Mouse (Mus musculus) right cerebral cortex, postnatal 25 days (tissue): Measurements from ENCODE around the gene Tbca.

Experiments used
- DNase-seq: peaks from one replicate; pipeline ENCODE4 v3.0.0; 2022

The Tbca gene

DNA sequence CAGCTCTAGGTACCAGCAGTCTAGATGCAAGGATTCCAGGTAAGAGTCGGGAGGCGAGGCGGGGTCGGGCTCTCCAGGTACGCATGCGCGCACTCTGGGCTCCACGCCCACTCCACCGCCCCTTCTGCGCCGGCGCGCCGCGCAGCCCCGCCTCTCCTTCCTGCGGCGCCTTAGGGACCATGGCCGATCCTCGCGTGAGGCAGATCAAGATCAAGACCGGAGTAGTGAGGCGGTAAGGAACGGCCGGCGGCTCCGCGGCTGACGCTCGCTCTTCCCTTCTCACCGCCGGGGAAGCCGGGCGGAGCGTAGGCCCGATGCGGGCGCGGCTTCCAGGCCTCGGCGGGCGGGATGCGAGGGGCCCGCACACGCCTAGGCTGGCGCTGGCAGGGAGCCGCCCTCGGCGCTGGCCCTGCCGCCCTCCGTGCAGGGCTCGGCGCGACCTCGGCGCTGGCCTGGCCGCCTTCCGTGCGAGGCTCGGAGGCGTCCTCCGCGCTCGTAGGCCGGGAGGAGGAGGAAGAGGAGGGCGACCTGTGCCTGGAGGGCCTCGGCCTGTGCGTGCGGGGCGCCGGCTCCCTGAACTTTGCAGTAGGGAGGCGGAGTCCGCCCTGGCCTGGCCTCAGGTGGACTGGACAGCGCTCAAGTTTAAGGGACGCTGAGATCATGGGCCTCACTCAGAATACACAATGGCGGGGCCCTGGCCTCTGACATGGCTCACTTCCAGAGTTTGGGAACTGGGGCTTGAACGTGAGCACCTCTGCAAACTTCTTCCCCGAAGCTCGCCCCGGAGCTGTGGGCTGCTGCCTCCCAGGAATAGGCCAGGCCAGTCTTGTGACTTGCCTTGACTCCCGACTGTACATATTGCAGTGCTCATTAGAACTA, at the start of gene Tbca:
Tbca (plus strand) TSS at position 140 of the 879 bp plus-strand sequence.
- peak; percentile 85 for DNase-seq

GRCm38 (mm10) chr13:94745176-94745575, 43.5 kb upstream of the Tbca start:
- no peak for DNase-seq

DNA sequence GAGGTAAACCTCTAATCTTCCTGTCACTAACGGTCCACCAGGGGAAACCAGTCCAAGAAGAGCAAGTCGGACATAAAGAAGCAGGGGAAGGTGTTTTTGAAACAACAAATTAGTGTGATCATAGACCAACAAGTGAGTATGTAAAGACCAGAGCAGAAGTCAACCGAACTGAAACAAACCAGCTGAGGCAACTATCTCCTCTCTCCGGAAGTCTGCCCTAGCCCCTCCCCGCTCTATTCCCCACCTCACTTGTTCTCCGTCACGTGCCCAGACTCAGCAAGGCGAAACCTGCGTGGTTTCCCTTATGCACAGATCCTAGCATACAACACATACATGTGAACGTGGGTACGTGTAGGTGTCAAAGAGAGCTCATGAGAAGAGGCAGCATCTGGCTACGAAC, 22.9 kb upstream of the Tbca start:
- no peak for DNase-seq

GRCm38 (mm10) chr13:94768460-94769154, 20.1 kb upstream of the Tbca start:
- no peak for DNase-seq

- DNase-seq, result no peak
Observed at GRCm38 (mm10) chr13:94769155-94769470, 19.6 kb upstream of the Tbca start.

DNA sequence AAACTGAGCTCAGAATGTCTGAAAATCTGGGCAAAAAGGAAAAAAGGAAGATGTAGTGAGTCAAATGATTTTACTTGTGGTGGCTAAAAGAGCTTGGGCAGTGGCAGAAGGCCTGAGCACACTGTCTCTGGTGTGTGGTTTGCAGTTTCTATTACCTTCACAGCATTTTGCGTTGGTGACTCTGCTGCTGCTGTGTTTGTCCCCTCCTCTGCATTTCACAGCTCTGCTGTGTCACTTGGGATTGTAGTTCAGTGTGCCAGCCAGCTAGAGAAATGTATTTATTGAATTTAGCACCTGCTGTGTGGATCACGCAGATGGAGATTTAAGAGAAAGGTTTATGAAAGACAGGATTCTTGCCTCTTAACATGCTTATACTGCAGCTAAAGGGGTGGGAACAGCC, 1.8 kb upstream of the Tbca start:
- DNase-seq, result peak; percentile 9

DNA sequence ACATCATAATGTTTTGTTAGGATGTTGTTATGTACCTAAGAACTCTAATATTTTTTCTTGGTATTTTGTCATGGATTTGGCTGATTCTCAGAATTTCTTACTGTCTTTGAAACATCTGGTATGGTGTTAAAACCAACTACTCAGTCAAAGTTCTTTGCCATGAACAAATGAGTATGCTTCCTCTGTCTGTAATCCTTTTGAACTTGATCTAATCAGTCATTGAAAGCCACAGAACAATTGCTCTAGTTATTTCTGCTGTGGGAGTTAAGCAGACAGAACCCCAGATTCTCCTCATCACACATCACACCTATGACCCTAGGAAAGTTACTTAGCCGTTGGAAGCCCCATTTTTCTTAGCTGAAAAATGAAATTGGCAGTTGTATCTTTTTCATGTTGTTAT, 6.0 kb downstream of the Tbca start:
- DNase-seq, result no peak

DNA sequence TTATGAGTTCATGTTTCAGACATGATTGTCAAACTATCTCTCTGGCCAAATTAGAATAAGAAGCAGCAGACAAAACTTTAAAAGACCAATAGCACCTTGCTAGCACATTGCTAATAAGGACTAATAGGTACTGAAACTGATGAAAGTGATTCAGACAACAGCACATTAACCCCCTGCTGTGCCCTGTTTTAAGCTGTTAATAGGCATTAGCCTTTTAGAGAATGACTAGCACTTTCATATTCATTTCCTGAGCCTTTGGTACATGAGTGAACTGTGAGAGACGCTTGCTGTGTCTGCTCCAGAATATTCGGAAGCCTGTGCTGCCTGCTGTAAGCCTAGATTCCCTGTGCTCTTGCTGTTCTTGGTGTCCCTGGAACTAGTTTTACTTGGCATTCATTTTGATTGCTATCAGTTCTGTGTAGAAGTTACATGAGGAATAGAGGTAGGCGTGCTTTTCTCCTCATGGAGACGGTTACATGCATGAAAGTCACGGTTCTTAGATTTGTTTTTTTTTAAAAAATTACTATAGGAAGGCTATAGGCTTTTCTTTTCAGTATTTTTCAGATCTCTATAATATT, 14.9 kb downstream of the Tbca start:
- DNase-seq, result no peak

DNA sequence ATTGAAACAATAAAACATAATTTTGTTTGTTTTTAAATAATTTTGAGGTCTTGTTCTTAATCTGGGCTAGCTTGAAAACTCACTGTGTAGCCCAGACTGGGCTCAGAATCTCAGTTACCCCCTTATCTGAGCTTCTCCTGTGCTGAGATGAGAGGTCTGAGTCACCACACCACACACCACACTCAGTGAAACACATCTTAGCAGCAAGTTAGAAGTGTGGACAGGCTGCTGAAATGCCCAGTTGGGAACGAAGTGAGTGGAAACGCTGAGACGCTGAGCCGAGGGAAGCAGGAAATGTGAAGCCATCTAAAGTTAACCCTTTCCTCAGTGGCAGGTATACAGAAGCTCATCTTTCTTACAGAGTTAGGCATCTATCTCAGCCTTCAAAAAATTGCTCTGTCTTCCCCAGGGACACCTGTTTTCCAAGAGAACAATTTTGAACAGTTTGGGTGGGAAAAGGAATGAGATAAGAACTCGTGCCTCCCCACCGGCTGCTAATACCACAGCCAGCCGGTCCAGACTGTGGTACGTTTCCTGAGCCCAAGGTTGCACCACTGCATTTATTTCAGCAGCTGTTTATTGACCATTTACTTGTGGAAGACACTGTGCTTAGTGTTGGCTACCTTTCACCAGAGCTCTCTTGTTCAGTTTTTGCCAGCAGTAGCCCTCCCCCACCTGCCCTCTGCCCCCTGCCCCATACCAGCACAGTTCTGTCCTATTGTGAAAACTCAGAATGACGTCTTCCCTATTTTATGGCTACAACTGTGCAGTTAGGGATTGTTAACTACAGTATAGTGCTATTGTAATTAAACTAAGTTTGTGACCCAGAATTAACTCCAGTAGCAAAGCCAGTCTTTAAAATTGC, 17.8 kb downstream of the Tbca start:
- DNase-seq, result no peak

DNA sequence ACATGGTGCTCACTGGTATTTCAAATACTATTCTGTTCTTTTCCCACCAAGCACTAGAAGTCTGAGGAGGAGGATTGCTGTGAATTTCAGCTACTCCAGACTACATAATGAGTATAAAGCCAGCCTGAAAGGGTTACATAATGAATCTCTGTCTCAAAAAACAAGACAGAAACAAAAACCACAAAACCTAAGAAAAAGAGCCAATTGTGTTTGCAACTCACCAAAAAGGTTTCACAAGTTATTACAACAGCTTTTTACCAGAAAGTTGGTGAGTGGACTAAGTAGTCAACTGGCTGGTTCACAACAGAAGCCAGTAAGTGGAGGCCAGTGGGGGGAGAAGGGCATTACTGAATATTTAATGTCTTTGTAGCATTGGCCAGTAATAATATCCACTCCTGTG, 19.9 kb downstream of the Tbca start:
- DNase-seq, result no peak

DNA sequence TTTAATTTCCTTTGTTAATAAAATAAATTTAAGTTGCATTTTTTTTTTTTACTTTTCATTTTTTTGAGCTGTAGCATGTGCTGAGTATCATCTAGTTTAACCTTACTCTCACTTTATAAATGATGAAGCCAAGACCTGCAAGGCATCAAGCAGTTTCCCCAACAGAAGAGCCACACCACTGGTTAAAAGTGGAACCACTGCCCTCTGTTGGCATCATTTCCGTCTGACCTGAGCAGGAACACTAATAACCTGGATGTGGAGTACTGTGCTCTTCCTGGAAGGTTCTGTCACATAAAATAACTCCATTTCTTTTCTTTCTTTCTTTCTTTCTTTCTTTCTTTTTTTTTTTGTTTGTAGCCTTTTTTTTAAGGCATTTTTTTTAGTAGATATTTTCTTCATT, 21.0 kb downstream of the Tbca start:
- no peak for DNase-seq

DNA sequence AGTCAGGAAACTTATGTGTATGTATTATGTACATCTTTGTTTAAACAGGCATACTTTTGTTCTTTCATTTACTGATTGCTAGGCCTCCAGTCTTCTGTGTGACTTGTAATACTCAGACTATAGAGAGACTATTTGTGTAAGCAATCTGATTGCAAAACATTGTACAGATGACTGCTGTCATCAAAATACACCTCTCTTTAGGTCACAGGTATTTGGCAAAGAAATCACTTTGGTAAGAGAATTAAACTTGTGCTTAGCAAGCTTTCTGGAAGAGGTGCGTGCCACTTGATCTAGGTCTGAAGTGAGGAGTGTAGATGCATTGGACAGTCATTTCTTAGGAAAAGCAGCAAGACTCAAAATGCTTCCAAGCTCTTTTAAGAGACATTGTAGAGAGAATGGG, 22.7 kb downstream of the Tbca start:
- DNase-seq, result no peak

DNA sequence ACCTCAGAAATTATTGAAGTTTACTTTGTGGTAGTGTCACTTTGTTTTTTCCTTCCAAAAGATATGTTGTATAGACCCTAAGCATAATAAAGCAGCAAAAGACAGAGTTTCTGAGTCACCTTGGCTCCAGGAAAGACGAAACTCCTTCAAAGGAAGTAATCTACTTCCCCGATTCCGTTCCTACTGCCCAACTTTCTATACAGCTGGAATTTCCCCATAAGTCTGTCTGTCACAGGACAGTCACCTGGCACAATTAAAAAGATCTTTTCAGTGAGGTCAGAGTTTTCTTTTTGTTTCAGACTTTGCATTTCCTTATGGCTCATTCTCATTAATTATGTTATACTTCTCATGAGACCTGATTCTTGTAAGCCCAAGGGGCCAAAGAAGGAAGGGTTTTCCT, 25.1 kb downstream of the Tbca start:
- no peak for DNase-seq

GRCm38 (mm10) chr13:94820516-94820915, 31.8 kb downstream of the Tbca start:
- no peak for DNase-seq

DNA sequence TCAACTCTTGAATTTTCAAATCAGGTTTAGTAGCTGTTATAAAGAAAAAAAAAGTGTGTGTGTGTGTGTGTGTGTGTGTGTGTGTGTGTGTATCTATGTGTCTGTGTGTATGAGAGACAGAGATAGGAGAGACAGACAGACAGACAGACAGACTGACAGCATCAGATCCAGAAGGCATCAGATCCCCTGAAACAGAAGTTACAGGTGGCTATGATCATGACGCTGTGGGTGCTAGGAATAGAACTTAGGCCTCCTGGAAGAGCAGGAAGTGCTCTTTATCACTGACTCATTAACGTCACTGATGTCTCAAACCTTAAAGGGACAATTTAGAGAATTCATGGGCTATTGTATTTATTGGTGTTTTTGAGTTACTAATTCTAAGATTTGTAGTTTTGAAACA, 32.2 kb downstream of the Tbca start:
- no peak for DNase-seq

DNA sequence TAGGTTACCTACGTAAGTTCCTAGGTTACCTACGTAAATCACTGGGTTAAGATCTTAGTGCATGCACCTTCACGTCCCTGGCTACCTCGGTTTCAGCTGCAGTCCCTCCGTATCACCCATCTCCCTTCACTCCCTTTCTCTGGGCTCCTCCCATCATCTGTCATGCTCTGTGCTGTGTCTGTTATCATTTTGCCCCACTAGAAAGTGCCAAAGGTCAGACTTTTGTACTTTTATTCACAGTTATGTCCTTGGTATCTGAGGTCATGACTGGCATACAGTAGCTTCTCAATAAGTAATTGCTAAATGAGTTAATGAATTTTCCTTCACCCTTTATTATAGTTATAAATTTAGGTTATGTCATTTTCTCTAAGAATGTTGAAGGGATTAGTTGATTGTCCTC, 37.7 kb downstream of the Tbca start:
- DNase-seq, result no peak

DNA sequence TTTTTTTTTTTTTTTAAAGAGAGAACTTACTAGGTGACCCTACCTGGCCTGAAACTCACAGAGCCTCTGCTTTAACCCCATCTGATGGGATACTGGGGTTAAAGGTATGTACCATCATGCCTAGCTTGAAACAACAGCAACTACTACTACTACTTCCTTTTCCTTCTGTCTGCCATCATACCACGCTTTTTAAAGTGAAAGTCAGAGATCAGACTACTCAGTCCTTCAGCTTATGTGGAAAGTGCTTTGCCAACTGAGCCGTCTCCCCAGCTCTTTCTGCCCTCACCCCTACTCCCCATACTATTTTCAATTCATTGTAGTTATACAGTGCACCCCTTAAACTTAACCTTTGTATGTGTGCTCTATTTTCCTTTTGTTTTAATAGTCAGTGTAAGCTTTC, 38.3 kb downstream of the Tbca start:
- DNase-seq, result no peak

DNA sequence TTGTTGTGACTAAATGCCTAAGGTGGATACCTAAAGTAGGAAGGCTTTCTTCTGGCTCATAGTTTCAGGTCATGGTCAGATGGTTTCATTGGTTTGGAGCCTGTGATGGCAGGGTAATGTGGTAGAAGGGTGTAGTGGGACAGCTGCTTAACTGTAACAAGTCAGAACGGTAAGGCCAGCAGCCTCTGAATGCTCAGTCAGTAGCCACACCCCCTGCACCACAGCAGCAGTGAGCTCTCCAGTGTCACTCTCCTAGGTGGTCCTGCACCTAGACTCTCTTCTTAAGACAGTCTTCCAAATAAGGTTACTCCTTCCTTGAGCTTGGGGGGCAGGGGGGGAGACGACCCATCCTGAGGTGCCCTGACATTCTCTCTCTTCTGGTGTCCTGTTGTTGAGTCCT, 39.1 kb downstream of the Tbca start:
- DNase-seq, result no peak

GRCm38 (mm10) chr13:94838047-94838720, 49.5 kb downstream of the Tbca start:
- no peak for DNase-seq

GRCm38 (mm10) chr13:94838756-94839337, 50.1 kb downstream of the Tbca start:
- DNase-seq, result no peak

- no peak for DNase-seq
Observed at GRCm38 (mm10) chr13:94843236-94843635, 54.5 kb downstream of the Tbca start.

DNA sequence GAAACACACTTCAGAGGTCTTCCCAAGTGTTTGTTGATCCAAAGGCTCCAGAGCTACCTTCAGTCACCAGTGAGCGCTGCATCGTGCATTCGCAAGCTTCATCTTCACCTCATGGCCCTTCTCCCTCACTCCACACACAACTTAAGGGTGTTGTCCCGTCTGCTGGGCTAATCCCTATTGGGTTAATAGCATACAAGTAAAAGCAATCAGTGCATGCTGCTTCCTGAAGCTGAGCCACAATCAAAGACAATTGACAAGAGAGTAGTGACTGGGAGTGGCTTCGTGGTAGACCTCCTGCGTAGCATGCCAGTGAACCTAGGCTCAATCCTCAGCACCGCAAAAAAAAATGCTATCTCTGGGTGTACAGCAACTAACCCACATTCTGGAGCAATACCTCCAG, 59.2 kb downstream of the Tbca start:
- no peak for DNase-seq
